Mouse (Mus musculus): ENCODE results near the gene Ets1. TPM values are rescaled to one million over a fixed set of nuclear protein-coding genes. Genes with fewer than 3 reads are reported as not detected.

Ets1 gene
- polyA plus RNA-seq, 1 experiment from 2014 or later = 39.4 TPM

DNA sequence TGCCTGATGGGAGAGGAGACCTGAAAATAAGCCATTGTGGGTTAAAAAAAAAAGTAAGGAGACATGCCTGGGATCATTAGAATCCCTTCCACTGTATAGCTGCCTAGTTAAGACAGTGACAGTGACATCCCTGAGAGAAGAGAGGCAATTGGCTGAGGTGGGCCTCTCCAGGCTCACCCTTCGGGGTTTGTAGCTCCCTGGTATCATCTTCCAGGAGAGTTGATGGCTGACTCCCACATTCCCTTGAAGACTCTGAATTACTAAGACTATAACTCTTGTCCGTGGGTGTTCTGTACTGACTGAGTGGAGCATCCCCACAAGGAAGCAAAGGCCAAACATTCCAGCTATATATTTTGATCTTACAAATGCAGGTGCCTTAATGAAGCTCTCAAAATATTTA lies 120.0 kb downstream of the Ets1 start:
- no peaks in the 10 kb centered on the region for H3K27me3 ChIP-seq
- no peak overlapping the region for H3K9ac ChIP-seq
- H3K4me1 ChIP-seq = peaks cover 13% of the 10 kb centered on the region
- no peaks in the 10 kb centered on the region for H3K9me3 ChIP-seq (replicated peaks)
- H3K27ac ChIP-seq (replicated peaks) = no peak overlapping the region
- H3K4me2 ChIP-seq (replicated peaks) = no peak overlapping the region
- 78% methylated on average over 2 of the region's 2 CpGs for WGBS
- H3K4me3 ChIP-seq (replicated peaks) = no peak overlapping the region
- H3K36me3 ChIP-seq = peaks cover 16% of the 10 kb centered on the region
- ATAC-seq (ENCODE audit: insufficient number of reproducible peaks, low FRiP score, low TSS enrichment, low read depth) = no peak

DNA sequence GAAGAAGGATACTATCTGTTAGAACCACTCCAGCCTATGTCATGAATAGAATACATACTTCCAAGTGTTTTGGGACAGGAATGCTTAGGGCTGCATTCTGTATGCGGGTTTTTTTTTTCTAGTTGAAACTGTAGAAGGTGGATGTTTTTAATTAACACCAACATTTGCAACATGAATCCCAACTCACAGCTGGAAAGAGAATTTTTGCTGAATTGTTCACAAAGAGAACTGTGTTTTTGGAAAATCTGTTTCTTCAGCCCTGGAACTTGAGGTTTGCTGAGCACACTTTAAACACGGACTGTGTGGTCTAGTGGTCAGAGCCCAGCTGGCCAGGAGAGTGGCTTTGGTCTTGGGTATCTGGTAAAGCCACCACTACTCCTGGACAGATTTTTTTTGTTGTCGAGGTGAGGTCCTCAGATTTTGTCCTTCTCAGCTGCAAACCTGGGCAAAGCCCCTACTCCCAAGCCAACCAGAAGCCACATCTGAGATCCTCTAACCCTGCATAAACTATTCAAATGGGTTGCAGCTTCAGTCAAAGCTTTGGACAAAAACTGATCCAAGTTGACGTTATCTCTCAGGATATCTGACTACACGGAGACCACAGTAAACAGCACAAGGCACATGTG lies 122.4 kb downstream of the Ets1 start:
- H3K9ac ChIP-seq = no peak overlapping the region
- H3K27ac ChIP-seq (replicated peaks) = peak overlapping the region; percentile 71
- peaks cover 10% of the 10 kb centered on the region for H3K36me3 ChIP-seq
- H3K4me3 ChIP-seq (replicated peaks) = no peak overlapping the region
- H3K4me2 ChIP-seq (replicated peaks) = no peak overlapping the region
- WGBS = 44% methylated on average over 5 of the region's 5 CpGs
- H3K4me1 ChIP-seq = peaks cover 13% of the 10 kb centered on the region
- H3K27me3 ChIP-seq = no peaks in the 10 kb centered on the region
- H3K9me3 ChIP-seq (replicated peaks) = no peaks in the 10 kb centered on the region
- ATAC-seq (ENCODE audit: insufficient number of reproducible peaks, low FRiP score, low TSS enrichment, low read depth) = no peak

- no peaks in the 10 kb centered on the region for H3K9me3 ChIP-seq (replicated peaks)
- no peak overlapping the region for H3K4me3 ChIP-seq (replicated peaks)
- WGBS = 83% methylated on average over 4 of the region's 4 CpGs
- H3K36me3 ChIP-seq = peaks cover under 1% of the 10 kb centered on the region; the same call in 1 of the 2 replicates
- no peak overlapping the region for H3K4me2 ChIP-seq (replicated peaks)
- no peaks in the 10 kb centered on the region for H3K27me3 ChIP-seq
- no peak overlapping the region for H3K9ac ChIP-seq
- ATAC-seq (ENCODE audit: insufficient number of reproducible peaks, low FRiP score, low TSS enrichment, low read depth) = no peak
- H3K27ac ChIP-seq (replicated peaks) = no peak overlapping the region
- H3K4me1 ChIP-seq = peaks cover 13% of the 10 kb centered on the region
Observed at GRCm38 (mm10) chr9:32760649-32761157, 124.7 kb downstream of the Ets1 start.

GRCm38 (mm10) chr9:32761326-32761725 lies 125.3 kb downstream of the Ets1 start:
- Histone ChIP-seq H3K9me3 (replicated peaks) (no peaks in the 10 kb centered on the region), H3K4me1 (peaks cover 13% of the 10 kb centered on the region), H3K27me3 (no peaks in the 10 kb centered on the region), H3K27ac (replicated peaks) (no peak overlapping the region), H3K4me2 (replicated peaks) (no peak overlapping the region), H3K4me3 (replicated peaks) (no peak overlapping the region), H3K36me3 (no peaks in the 10 kb centered on the region), H3K9ac (no peak overlapping the region)
- WGBS = 67% methylated on average over 2 of the region's 2 CpGs
- no peak for ATAC-seq (ENCODE audit: insufficient number of reproducible peaks, low FRiP score, low TSS enrichment, low read depth)

GRCm38 (mm10) chr9:32764374-32764773 lies 128.4 kb downstream of the Ets1 start:
- no peak overlapping the region for H3K4me2 ChIP-seq (replicated peaks)
- no peaks in the 10 kb centered on the region for H3K36me3 ChIP-seq
- no peak overlapping the region for H3K4me3 ChIP-seq (replicated peaks)
- H3K9me3 ChIP-seq (replicated peaks) = no peaks in the 10 kb centered on the region
- H3K27me3 ChIP-seq = no peaks in the 10 kb centered on the region
- H3K27ac ChIP-seq (replicated peaks) = no peak overlapping the region
- H3K9ac ChIP-seq = no peak overlapping the region
- WGBS = 69% methylated on average over 9 of the region's 9 CpGs
- H3K4me1 ChIP-seq = no peaks in the 10 kb centered on the region
- no peak for ATAC-seq (ENCODE audit: insufficient number of reproducible peaks, low FRiP score, low TSS enrichment, low read depth)

GRCm38 (mm10) chr9:32765123-32765522 lies 129.1 kb downstream of the Ets1 start:
- H3K4me2 ChIP-seq (replicated peaks) = no peak overlapping the region

GRCm38 (mm10) chr9:32778866-32779265 lies 142.8 kb downstream of the Ets1 start:
- Histone ChIP-seq H3K4me3 (replicated peaks) (no peak overlapping the region), H3K27ac (replicated peaks) (no peak overlapping the region), H3K27me3 (no peaks in the 10 kb centered on the region), H3K36me3 (no peaks in the 10 kb centered on the region), H3K4me1 (0 out of 2 replicates have a peak, but pooled peaks cover 5% of the 10 kb centered on the region), H3K9me3 (replicated peaks) (no peaks in the 10 kb centered on the region), H3K9ac (no peak overlapping the region), H3K4me2 (replicated peaks) (no peak overlapping the region)
- 83% methylated on average over 1 of the region's 1 CpGs for WGBS
- no peak for ATAC-seq (ENCODE audit: insufficient number of reproducible peaks, low FRiP score, low TSS enrichment, low read depth)

More at GRCm38 (mm10) chr9:32765123-32765522, 129.1 kb downstream of the Ets1 start:
- no peaks in the 10 kb centered on the region for H3K4me1 ChIP-seq
- no peak overlapping the region for H3K4me3 ChIP-seq (replicated peaks)
- H3K27me3 ChIP-seq = no peaks in the 10 kb centered on the region
- H3K9me3 ChIP-seq (replicated peaks) = no peaks in the 10 kb centered on the region
- no peak overlapping the region for H3K27ac ChIP-seq (replicated peaks)
- ATAC-seq (ENCODE audit: insufficient number of reproducible peaks, low FRiP score, low TSS enrichment, low read depth) = no peak
- H3K9ac ChIP-seq = no peak overlapping the region
- WGBS = 95% methylated on average over 3 of the region's 3 CpGs
- H3K36me3 ChIP-seq = no peaks in the 10 kb centered on the region

- H3K27me3 ChIP-seq = no peaks in the 10 kb centered on the region
- no peak overlapping the region for H3K4me2 ChIP-seq (replicated peaks)
- no peak overlapping the region for H3K27ac ChIP-seq (replicated peaks)
- no peak for ATAC-seq (ENCODE audit: insufficient number of reproducible peaks, low FRiP score, low TSS enrichment, low read depth)
- no peak overlapping the region for H3K9ac ChIP-seq
- no peaks in the 10 kb centered on the region for H3K9me3 ChIP-seq (replicated peaks)
- 54% methylated on average over 8 of the region's 8 CpGs for WGBS
- peaks cover 11% of the 10 kb centered on the region for H3K4me1 ChIP-seq
- H3K36me3 ChIP-seq = no peaks in the 10 kb centered on the region
- H3K4me3 ChIP-seq (replicated peaks) = no peak overlapping the region
Observed at GRCm38 (mm10) chr9:32782391-32783092, 146.5 kb downstream of the Ets1 start.

DNA sequence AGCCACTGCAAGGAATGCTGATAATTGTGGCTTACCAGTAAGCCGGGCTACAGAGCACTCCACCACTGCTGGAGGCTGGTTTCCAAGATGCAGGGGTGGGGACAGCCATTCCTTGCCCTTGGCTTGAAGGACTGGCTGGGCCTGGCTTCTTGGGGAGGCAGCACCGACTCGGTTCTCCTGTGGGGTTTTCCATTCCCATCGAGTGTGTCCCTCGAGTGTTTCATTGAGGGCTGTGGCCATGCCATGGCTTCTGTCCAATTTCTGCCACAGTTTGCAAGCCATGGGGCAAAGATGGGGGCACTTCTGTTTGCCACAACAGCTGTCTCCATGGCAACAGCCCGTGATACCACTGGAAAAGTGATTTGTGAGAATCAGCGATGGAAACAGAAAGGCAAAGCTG lies 151.1 kb downstream of the Ets1 start:
- Histone ChIP-seq H3K27ac (replicated peaks) (no peak overlapping the region), H3K4me2 (replicated peaks) (no peak overlapping the region), H3K36me3 (no peaks in the 10 kb centered on the region), H3K9ac (no peak overlapping the region), H3K27me3 (no peaks in the 10 kb centered on the region), H3K4me1 (peaks cover 37% of the 10 kb centered on the region), H3K9me3 (replicated peaks) (no peaks in the 10 kb centered on the region), H3K4me3 (replicated peaks) (no peak overlapping the region)
- 50% methylated on average over 7 of the region's 7 CpGs for WGBS
- peak; percentile 48; the same call in 1 of the 2 replicates for ATAC-seq (ENCODE audit: insufficient number of reproducible peaks, low FRiP score, low TSS enrichment, low read depth)

- no peak overlapping the region for H3K4me3 ChIP-seq (replicated peaks)
- H3K9ac ChIP-seq = no peak overlapping the region
- H3K36me3 ChIP-seq = no peaks in the 10 kb centered on the region
- WGBS = 5% methylated on average over 1 of the region's 1 CpGs
- H3K4me1 ChIP-seq = peaks cover 38% of the 10 kb centered on the region
- no peak overlapping the region for H3K27ac ChIP-seq (replicated peaks)
- H3K9me3 ChIP-seq (replicated peaks) = no peaks in the 10 kb centered on the region
- no peak overlapping the region for H3K4me2 ChIP-seq (replicated peaks)
- no peaks in the 10 kb centered on the region for H3K27me3 ChIP-seq
- ATAC-seq (ENCODE audit: insufficient number of reproducible peaks, low FRiP score, low TSS enrichment, low read depth) = no peak
Observed at GRCm38 (mm10) chr9:32787615-32788014, 151.6 kb downstream of the Ets1 start.

GRCm38 (mm10) chr9:32789306-32789705 lies 153.3 kb downstream of the Ets1 start:
- ATAC-seq (ENCODE audit: insufficient number of reproducible peaks, low FRiP score, low TSS enrichment, low read depth) = no peak
- Histone ChIP-seq H3K27ac (replicated peaks) (no peak overlapping the region), H3K27me3 (no peaks in the 10 kb centered on the region), H3K4me2 (replicated peaks) (no peak overlapping the region), H3K4me1 (peaks cover 34% of the 10 kb centered on the region), H3K4me3 (replicated peaks) (no peak overlapping the region), H3K36me3 (no peaks in the 10 kb centered on the region), H3K9ac (no peak overlapping the region), H3K9me3 (replicated peaks) (no peaks in the 10 kb centered on the region)
- 49% methylated on average over 7 of the region's 7 CpGs for WGBS
